Mouse (Mus musculus): ENCODE data around the gene Dok5. TPM values are rescaled to one million over a fixed set of nuclear protein-coding genes. Genes with fewer than 3 reads are reported as not detected.

Gene Dok5
- polyA plus RNA-seq, 1 experiment from 2014 or later: 0.21 TPM

- Histone ChIP-seq H3K9ac (replicated peaks) (no peak overlapping the region), H3K27ac (ENCODE audit: low read depth) (no peak overlapping the region), H3K36me3 (replicated peaks; ENCODE audit: insufficient read depth, low read length) (no peaks in the 10 kb centered on the region), H3K4me2 (ENCODE audit: low read depth, low read length) (no peak overlapping the region), H3K4me3 (ENCODE audit: low read depth, low read length) (no peak overlapping the region), H3K27me3 (ENCODE audit: insufficient read depth, low read length) (no peaks in the 10 kb centered on the region), H3K9me3 (ENCODE audit: low read length) (no peaks in the 10 kb centered on the region), H3K4me1 (ENCODE audit: insufficient read depth) (no peaks in the 10 kb centered on the region)
- WGBS (ENCODE audit: insufficient replicate concordance): 71% methylated on average over 5 of the region's 5 CpGs
- ATAC-seq (no peak), DNase-seq (no peak)
- TF ChIP-seq CTCF (IDR thresholded peaks at IDR 0.05; ENCODE audit: low read depth): no peak
- TF ChIP-seq EP300 (IDR thresholded peaks at IDR 0.05; ENCODE audit: low read depth): no peak
Measured at GRCm38 (mm10) chr2:170725796-170726195, 5.8 kb upstream of the Dok5 start.

GRCm38 (mm10) chr2:170726996-170727710 is 4.5 kb upstream of the Dok5 start:
- Histone ChIP-seq H3K4me2 (ENCODE audit: low read depth, low read length) (no peak overlapping the region), H3K9ac (replicated peaks) (no peak overlapping the region), H3K36me3 (replicated peaks; ENCODE audit: insufficient read depth, low read length) (no peaks in the 10 kb centered on the region), H3K9me3 (ENCODE audit: low read length) (no peaks in the 10 kb centered on the region), H3K4me3 (ENCODE audit: low read depth, low read length) (no peak overlapping the region), H3K4me1 (ENCODE audit: insufficient read depth) (no peaks in the 10 kb centered on the region), H3K27me3 (ENCODE audit: insufficient read depth, low read length) (peaks cover 7% of the 10 kb centered on the region), H3K27ac (ENCODE audit: low read depth) (no peak overlapping the region)
- no peak for DNase-seq
- TF ChIP-seq EP300 (IDR thresholded peaks at IDR 0.05; ENCODE audit: low read depth) (no peak), CTCF (IDR thresholded peaks at IDR 0.05; ENCODE audit: low read depth) (no peak)
- ATAC-seq: no peak
- WGBS (ENCODE audit: insufficient replicate concordance): 54% methylated on average over 6 of the region's 6 CpGs

GRCm38 (mm10) chr2:170728864-170729263 is 2.7 kb upstream of the Dok5 start:
- Histone ChIP-seq H3K36me3 (replicated peaks; ENCODE audit: insufficient read depth, low read length) (no peaks in the 10 kb centered on the region), H3K4me1 (ENCODE audit: insufficient read depth) (no peaks in the 10 kb centered on the region), H3K4me3 (ENCODE audit: low read depth, low read length) (no peak overlapping the region), H3K27me3 (ENCODE audit: insufficient read depth, low read length) (peaks cover 14% of the 10 kb centered on the region), H3K4me2 (ENCODE audit: low read depth, low read length) (no peak overlapping the region), H3K27ac (ENCODE audit: low read depth) (no peak overlapping the region), H3K9ac (replicated peaks) (no peak overlapping the region), H3K9me3 (ENCODE audit: low read length) (no peaks in the 10 kb centered on the region)
- 78% methylated on average over 9 of the region's 9 CpGs for WGBS (ENCODE audit: insufficient replicate concordance)
- TF ChIP-seq EP300 (IDR thresholded peaks at IDR 0.05; ENCODE audit: low read depth) (no peak), CTCF (IDR thresholded peaks at IDR 0.05; ENCODE audit: low read depth) (no peak)
- ATAC-seq (no peak), DNase-seq (no peak)

- no peaks in the 10 kb centered on the region for H3K4me1 ChIP-seq (ENCODE audit: insufficient read depth)
- ATAC-seq (no peak), DNase-seq (no peak)
- H3K27ac ChIP-seq (ENCODE audit: low read depth): no peak overlapping the region
- H3K36me3 ChIP-seq (replicated peaks; ENCODE audit: insufficient read depth, low read length): no peaks in the 10 kb centered on the region
- WGBS (ENCODE audit: insufficient replicate concordance): 51% methylated on average over 2 of the region's 2 CpGs
- TF ChIP-seq EP300 (IDR thresholded peaks at IDR 0.05; ENCODE audit: low read depth): no peak
- TF ChIP-seq CTCF (IDR thresholded peaks at IDR 0.05; ENCODE audit: low read depth): no peak
- H3K9me3 ChIP-seq (ENCODE audit: low read length): no peaks in the 10 kb centered on the region
- no peak overlapping the region for H3K4me2 ChIP-seq (ENCODE audit: low read depth, low read length)
- peaks cover 14% of the 10 kb centered on the region for H3K27me3 ChIP-seq (ENCODE audit: insufficient read depth, low read length)
- no peak overlapping the region for H3K4me3 ChIP-seq (ENCODE audit: low read depth, low read length)
- H3K9ac ChIP-seq (replicated peaks): no peak overlapping the region
Measured at GRCm38 (mm10) chr2:170729661-170730060, 1.9 kb upstream of the Dok5 start.

GRCm38 (mm10) chr2:170730136-170730535 is 1.5 kb upstream of the Dok5 start:
- 80% methylated on average over 8 of the region's 8 CpGs for WGBS (ENCODE audit: insufficient replicate concordance)
- Histone ChIP-seq H3K27ac (ENCODE audit: low read depth) (no peak overlapping the region), H3K4me3 (ENCODE audit: low read depth, low read length) (no peak overlapping the region), H3K9ac (replicated peaks) (no peak overlapping the region), H3K27me3 (ENCODE audit: insufficient read depth, low read length) (peaks cover 14% of the 10 kb centered on the region), H3K4me2 (ENCODE audit: low read depth, low read length) (no peak overlapping the region), H3K36me3 (replicated peaks; ENCODE audit: insufficient read depth, low read length) (no peaks in the 10 kb centered on the region), H3K9me3 (ENCODE audit: low read length) (no peaks in the 10 kb centered on the region), H3K4me1 (ENCODE audit: insufficient read depth) (no peaks in the 10 kb centered on the region)
- no peak for ATAC-seq
- no peak for TF ChIP-seq EP300 (IDR thresholded peaks at IDR 0.05; ENCODE audit: low read depth)
- TF ChIP-seq CTCF (IDR thresholded peaks at IDR 0.05; ENCODE audit: low read depth): no peak
- DNase-seq: no peak

- 47% methylated on average over 13 of the region's 13 CpGs for WGBS (ENCODE audit: insufficient replicate concordance)
- DNase-seq (no peak), ATAC-seq (no peak)
- Histone ChIP-seq H3K4me2 (ENCODE audit: low read depth, low read length) (no peak overlapping the region), H3K9ac (replicated peaks) (no peak overlapping the region), H3K27me3 (ENCODE audit: insufficient read depth, low read length) (peaks cover 14% of the 10 kb centered on the region), H3K9me3 (ENCODE audit: low read length) (no peaks in the 10 kb centered on the region), H3K4me3 (ENCODE audit: low read depth, low read length) (no peak overlapping the region), H3K27ac (ENCODE audit: low read depth) (no peak overlapping the region), H3K4me1 (ENCODE audit: insufficient read depth) (no peaks in the 10 kb centered on the region), H3K36me3 (replicated peaks; ENCODE audit: insufficient read depth, low read length) (no peaks in the 10 kb centered on the region)
- no peak for TF ChIP-seq EP300 (IDR thresholded peaks at IDR 0.05; ENCODE audit: low read depth)
- no peak for TF ChIP-seq CTCF (IDR thresholded peaks at IDR 0.05; ENCODE audit: low read depth)
Measured at GRCm38 (mm10) chr2:170730781-170731180, 826 bp upstream of the Dok5 start.
